Comparison of ENCODE assay signal across 12 mouse cellular contexts in genomic region chr7:73327193-73327592, GRCm38 (mm10). TPM values are rescaled to one million over a fixed set of nuclear protein-coding genes. Genes with fewer than 3 reads are reported as not detected.
DNase-seq lines count a peak whose midpoint lies in the region; ATAC-seq and TF ChIP-seq lines count a peak whose summit lies in the region.
"Had no signal": no experiment of that assay in that cellular context is flagged by ENCODE, and none has a peak within 500 bp of the region (broad histone marks: within the 10 kb centered on the region; RNA-seq: fewer than 3 reads in every experiment).

No protein-coding gene starts in this region.

- DNase-seq in kidney, postnatal 0 days (ENCODE audit: low spot score) = peak; percentile 84
- DNase-seq in kidney, adult 2 months = no peak
- peak; percentile 86 for DNase-seq in embryonic facial prominence, embryonic 14.5 days (ENCODE audit: low spot score)
- DNase-seq in gastrocnemius, postnatal 36 days = peak; percentile 35 to 63
- peak; percentile 73 for DNase-seq in limb, embryonic 14.5 days (ENCODE audit: low spot score)
- DNase-seq in embryo, embryonic 11 days = no peak
- no peak for DNase-seq in urinary bladder, postnatal 10 days (ENCODE audit: low spot score)
- no peak for DNase-seq in ovary, postnatal 10 days (ENCODE audit: low spot score)
- DNase-seq: right cerebral cortex, postnatal 4 days; thymus, postnatal 25 days had no signal

- no peak overlapping the region for H3K27ac ChIP-seq in kidney, postnatal 0 days
- H3K27ac ChIP-seq in kidney, adult 2 months (ENCODE audit: insufficient read depth, low read depth, low read length) = no peak overlapping the region
- H3K27ac ChIP-seq in embryonic facial prominence, embryonic 14.5 days (replicated peaks; ENCODE audit: low read depth, low read length) = peak overlapping the region; percentile 39; the same call in 1 of the 2 replicates
- H3K27ac ChIP-seq in limb, embryonic 14.5 days (replicated peaks; ENCODE audit: low read depth, low read length) = 0 out of 2 replicates have a peak overlapping the region, but pooled peaks have one; percentile 14
- H3K27ac ChIP-seq: neural tube, embryonic 13.5 days had no signal

- TF ChIP-seq CTCF in kidney, postnatal 0 days (IDR thresholded peaks at IDR 0.05; ENCODE audit: low read depth) = no peak
- no peak for TF ChIP-seq CTCF in kidney, adult 2 months (conservative IDR thresholded peaks at IDR 0.05; ENCODE audit: insufficient read depth, insufficient read length, low read depth, low read length)

- no peak for ATAC-seq in kidney, postnatal 0 days (replicated peaks; ENCODE audit: low FRiP score, low read depth)
- peak; percentile 63; the same call in 1 of the 2 replicates for ATAC-seq in embryonic facial prominence, embryonic 14.5 days (ENCODE audit: low read depth)
- peak; percentile 74 for ATAC-seq in limb, embryonic 14.5 days (ENCODE audit: low FRiP score, low read depth)

- H3K27me3 ChIP-seq in kidney, postnatal 0 days (ENCODE audit: insufficient read depth, low read length) = no peaks in the 10 kb centered on the region
- H3K27me3 ChIP-seq in kidney, adult 2 months (replicated peaks; ENCODE audit: control insufficient read depth, insufficient read depth, low read length) = no peaks in the 10 kb centered on the region
- H3K27me3 ChIP-seq in embryonic facial prominence, embryonic 14.5 days (replicated peaks; ENCODE audit: control insufficient read depth, insufficient read depth, low read length) = no peaks in the 10 kb centered on the region
- H3K27me3 ChIP-seq in limb, embryonic 14.5 days (ENCODE audit: control insufficient read depth, insufficient read depth, low read length) = no peaks in the 10 kb centered on the region
- H3K27me3 ChIP-seq: neural tube, embryonic 13.5 days had no signal

- H3K4me3 ChIP-seq in kidney, postnatal 0 days (replicated peaks; ENCODE audit: low read depth, low read length) = no peak overlapping the region
- H3K4me3 ChIP-seq in kidney, adult 2 months (ENCODE audit: insufficient read depth, low read depth, low read length) = no peak overlapping the region
- no peak overlapping the region for H3K4me3 ChIP-seq in embryonic facial prominence, embryonic 14.5 days (ENCODE audit: low read depth, low read length)
- no peak overlapping the region for H3K4me3 ChIP-seq in limb, embryonic 14.5 days (replicated peaks; ENCODE audit: low read length)
- H3K4me3 ChIP-seq: neural tube, embryonic 13.5 days had no signal

- H3K9me3 ChIP-seq in kidney, postnatal 0 days (replicated peaks; ENCODE audit: low read length) = no peaks in the 10 kb centered on the region
- no peaks in the 10 kb centered on the region for H3K9me3 ChIP-seq in embryonic facial prominence, embryonic 14.5 days (ENCODE audit: control insufficient read depth, low read length)
- H3K9me3 ChIP-seq in limb, embryonic 14.5 days (ENCODE audit: control insufficient read depth, low read length) = no peaks in the 10 kb centered on the region
- H3K9me3 ChIP-seq: neural tube, embryonic 13.5 days had no signal

- no peak overlapping the region for H3K9ac ChIP-seq in kidney, postnatal 0 days (ENCODE audit: low read depth, low read length)
- H3K9ac ChIP-seq in embryonic facial prominence, embryonic 14.5 days (ENCODE audit: low read depth, low read length) = no peak overlapping the region
- no peak overlapping the region for H3K9ac ChIP-seq in limb, embryonic 14.5 days (ENCODE audit: low read depth, low read length, severe bottlenecking)
- H3K9ac ChIP-seq: neural tube, embryonic 13.5 days had no signal

- no peak for TF ChIP-seq POLR2A in kidney, adult 2 months (IDR thresholded peaks at IDR 0.05; ENCODE audit: low read depth, low read length)
- TF ChIP-seq POLR2A in limb, embryonic 14.5 days (IDR thresholded peaks at IDR 0.05; ENCODE audit: borderline replicate concordance, extremely low read depth, insufficient read depth, insufficient read length) = no peak

- peaks cover 5% of the 10 kb centered on the region; the same call in 1 of the 2 replicates for H3K4me1 ChIP-seq in kidney, postnatal 0 days (replicated peaks; ENCODE audit: insufficient read depth, low read length)
- H3K4me1 ChIP-seq in kidney, adult 2 months (ENCODE audit: control insufficient read depth, insufficient read depth, low read length) = no peaks in the 10 kb centered on the region
- H3K4me1 ChIP-seq in embryonic facial prominence, embryonic 14.5 days (ENCODE audit: control insufficient read depth, insufficient read depth, low read length) = 0 out of 2 replicates have a peak, but pooled peaks cover 20% of the 10 kb centered on the region
- peaks cover 29% of the 10 kb centered on the region for H3K4me1 ChIP-seq in limb, embryonic 14.5 days (ENCODE audit: control insufficient read depth, insufficient read depth, low read length)

- 38% methylated on average over 8 of the region's 8 CpGs for WGBS in kidney, postnatal 0 days
- WGBS in kidney, adult 2 months = 45% methylated on average over 8 of the region's 8 CpGs
- 52% methylated on average over 8 of the region's 8 CpGs for WGBS in embryonic facial prominence, embryonic 14.5 days
- 42% methylated on average over 8 of the region's 8 CpGs for WGBS in limb, embryonic 14.5 days

- H3K4me2 ChIP-seq in kidney, postnatal 0 days (ENCODE audit: low read length) = no peak overlapping the region
- no peak overlapping the region; the same call in 1 of the 2 replicates for H3K4me2 ChIP-seq in embryonic facial prominence, embryonic 14.5 days (ENCODE audit: low read depth, low read length)
- no peak overlapping the region for H3K4me2 ChIP-seq in limb, embryonic 14.5 days (replicated peaks; ENCODE audit: low read depth, low read length, severe bottlenecking)
- H3K4me2 ChIP-seq: neural tube, embryonic 13.5 days had no signal

- intact Hi-C loops in gastrocnemius, postnatal 36 days (cut with DNase I) = loop anchor here (5.0 kb wide), 1 partner anchor 45 kb away; no protein-coding TSS in a partner anchor

- no peaks in the 10 kb centered on the region for H3K36me3 ChIP-seq in kidney, postnatal 0 days (ENCODE audit: insufficient read depth, low read length)
- no peaks in the 10 kb centered on the region for H3K36me3 ChIP-seq in kidney, adult 2 months (ENCODE audit: control insufficient read depth, insufficient read depth, low read length)
- H3K36me3 ChIP-seq in embryonic facial prominence, embryonic 14.5 days (ENCODE audit: control insufficient read depth, insufficient read depth, low read length) = no peaks in the 10 kb centered on the region
- H3K36me3 ChIP-seq in limb, embryonic 14.5 days (ENCODE audit: control insufficient read depth, insufficient read depth, low read length) = no peaks in the 10 kb centered on the region
- H3K36me3 ChIP-seq: neural tube, embryonic 13.5 days had no signal

RNA-seq across cellular contexts. Expression of gene Rgma, which starts 48.1 kb away (rescaled TPM):
- polyA plus RNA-seq in kidney, postnatal 0 days (2015; fragmentation: Nextera tagmentation; extraction: Ambion mirVana) = 6.6 and 6.7 TPM in 2 replicates
- polyA plus RNA-seq in kidney, adult 2 months (2012; rRNA removed) = 7.2 and 8.7 TPM in 2 replicates
- polyA plus RNA-seq in embryonic facial prominence, embryonic 14.5 days (2014; fragmentation: Nextera tagmentation; extraction: Ambion mirVana) = 19.6 and 26.1 TPM in 2 replicates
- total RNA-seq in gastrocnemius, postnatal 36 days (2021) = 10 to 100 TPM; 39.1 to 48.9 TPM
- 49.1 and 64.3 TPM in 2 replicates for polyA plus RNA-seq in limb, embryonic 14.5 days (2012; rRNA removed)
- 23.5 and 30.9 TPM in 2 replicates for polyA plus RNA-seq in limb, embryonic 14.5 days (2014; fragmentation: Nextera tagmentation; extraction: Ambion mirVana)
- total RNA-seq: megakaryocyte progenitor cell, adult 5-6 weeks had no signal

Comparison
In these comparisons a context has a peak if more than half of its experiments do, and no peak if none do; other contexts are left out.
1. DNase-seq: peak in kidney, postnatal 0 days (single experiment), embryonic facial prominence, embryonic 14.5 days (single experiment), gastrocnemius, postnatal 36 days (2 of 2) and limb, embryonic 14.5 days (single experiment); none in kidney, adult 2 months (single experiment), embryo, embryonic 11 days (single experiment), urinary bladder, postnatal 10 days (single experiment) and ovary, postnatal 10 days (single experiment).
2. H3K27ac ChIP-seq: peak in embryonic facial prominence, embryonic 14.5 days (single experiment) and limb, embryonic 14.5 days (single experiment); none in kidney, postnatal 0 days (single experiment) and kidney, adult 2 months (single experiment).